Mouse (Mus musculus) left cerebral cortex, postnatal 10 days (tissue): Measurements from ENCODE around the gene Ddx4. TPM values are rescaled to one million over a fixed set of nuclear protein-coding genes. Genes with fewer than 3 reads are reported as not detected.

Experiments
- DNase-seq, 2 experiments: peaks; one replicate each; pipeline ENCODE4 v3.0.0; 2021 to 2022; ENCODE audit warnings: low spot score in 2 of 2, mixed read lengths in 1 of 2; ENCODE audit errors: extremely low spot score in 1 of 2
- intact Hi-C: fragments of 180-260 bp; cut with DNase I; formaldehyde crosslinking; loops from one replicate; pipeline ENCODE4 v1.15.1; 2025
- total RNA-seq, 2 experiments: library from RNA; stranded (reverse); gene quantifications; 2 replicates each; pipeline ENCODE4 v1.2.3; 2021

The Ddx4 gene
- total RNA-seq = under 1 TPM; 0.83 to 0.97 TPM

- peak in 1 of 2 experiments; percentile 27 for DNase-seq
- intact Hi-C loops = no loop called here
Measured at GRCm38 (mm10) chr13:112652205-112652604, at the start of gene Ddx4. Gene Ddx4, minus strand, starts transcription at chr13:112652475.

- no peak for DNase-seq
- intact Hi-C loops = no loop called here
Measured at GRCm38 (mm10) chr13:112701256-112701655, 49.0 kb upstream of the Ddx4 start.

- no peak for DNase-seq
- intact Hi-C loops = no loop called here
Measured at GRCm38 (mm10) chr13:112695526-112696240, 43.4 kb upstream of the Ddx4 start.

- no peak for DNase-seq
- intact Hi-C loops = no loop called here
Measured at GRCm38 (mm10) chr13:112692870-112693553, 40.7 kb upstream of the Ddx4 start.

- intact Hi-C loops = no loop called here
- no peak for DNase-seq
Measured at GRCm38 (mm10) chr13:112686155-112686554, 33.9 kb upstream of the Ddx4 start.

GRCm38 (mm10) chr13:112683970-112684369 is 31.7 kb upstream of the Ddx4 start:
- no peak for DNase-seq
- intact Hi-C loops = no loop called here

GRCm38 (mm10) chr13:112683312-112683711 is 31.0 kb upstream of the Ddx4 start:
- intact Hi-C loops = no loop called here

GRCm38 (mm10) chr13:112678154-112678553 is 25.9 kb upstream of the Ddx4 start:
- intact Hi-C loops = no loop called here
- no peak for DNase-seq

More at GRCm38 (mm10) chr13:112683312-112683711, 31.0 kb upstream of the Ddx4 start:
- no peak for DNase-seq

GRCm38 (mm10) chr13:112673899-112674447 is 21.7 kb upstream of the Ddx4 start:
- peak; percentile 56 to 70 for DNase-seq
- intact Hi-C loops = loop anchor here (5.0 kb wide), 3 partner anchors 188 to 363 kb away; partner anchors contain the start of gene Cdc20b

GRCm38 (mm10) chr13:112672797-112673196 is 20.5 kb upstream of the Ddx4 start:
- DNase-seq = no peak
- intact Hi-C loops = loop anchor here (5.0 kb wide), 3 partner anchors 190 to 365 kb away; partner anchors contain the start of gene Cdc20b

GRCm38 (mm10) chr13:112671708-112672107 is 19.4 kb upstream of the Ddx4 start:
- intact Hi-C loops = loop anchor here (5.0 kb wide), 3 partner anchors 191 to 366 kb away; partner anchors contain the start of gene Cdc20b
- DNase-seq = no peak

- DNase-seq = no peak
Measured at GRCm38 (mm10) chr13:112667215-112667614, 14.9 kb upstream of the Ddx4 start.

GRCm38 (mm10) chr13:112666433-112667024 is 14.3 kb upstream of the Ddx4 start:
- DNase-seq = no peak
- intact Hi-C loops = no loop called here

More at GRCm38 (mm10) chr13:112667215-112667614, 14.9 kb upstream of the Ddx4 start:
- intact Hi-C loops = no loop called here

GRCm38 (mm10) chr13:112661687-112662086 is 9.4 kb upstream of the Ddx4 start:
- intact Hi-C loops = no loop called here
- no peak for DNase-seq

GRCm38 (mm10) chr13:112660574-112661381 is 8.5 kb upstream of the Ddx4 start, which contains the start of gene Slc38a9:
Gene Slc38a9, plus strand, starts transcription at chr13:112660751.
- intact Hi-C loops = no loop called here
- DNase-seq = peak; percentile 93 to 95

- intact Hi-C loops = no loop called here
- DNase-seq = no peak
Measured at GRCm38 (mm10) chr13:112659986-112660573, 7.8 kb upstream of the Ddx4 start.

GRCm38 (mm10) chr13:112651183-112651582 is 1.1 kb downstream of the Ddx4 start:
- no peak for DNase-seq
- intact Hi-C loops = no loop called here

GRCm38 (mm10) chr13:112645529-112646186 is 6.6 kb downstream of the Ddx4 start:
- DNase-seq = no peak
- intact Hi-C loops = no loop called here
